Mouse (Mus musculus) hindbrain, embryonic 10.5 days (tissue): ENCODE results near the gene Plin5. TPM values are rescaled to one million over a fixed set of nuclear protein-coding genes. Genes with fewer than 3 reads are reported as not detected.
A peak's percentile ranks its signal among the peaks of the same experiment; 100 is the strongest.

Experiments used
- DNase-seq: peaks from one replicate; pipeline ENCODE4 v3.0.0-alpha.2; 2017; ENCODE audit warnings: low spot score
- H3K27ac ChIP-seq: fragments of 300-500 bp; sonication (generic); 2 replicates; pipeline ENCODE4 v1.5.1; 2016; ENCODE audit warnings: mild to moderate bottlenecking, moderate library complexity
- H3K27me3 ChIP-seq: fragments of 300-500 bp; sonication (generic); 2 replicates; pipeline ENCODE4 v1.6.1; 2016; ENCODE audit warnings: mild to moderate bottlenecking; ENCODE audit not compliant: poor library complexity, insufficient read depth, severe bottlenecking
- H3K36me3 ChIP-seq: fragments of 300-500 bp; sonication (generic); 2 replicates; pipeline ENCODE4 v1.6.1; 2016; ENCODE audit warnings: mild to moderate bottlenecking, moderate library complexity
- H3K4me1 ChIP-seq: fragments of 300-500 bp; sonication (generic); replicated peaks from 2 replicates; pipeline ENCODE4 v1.6.1; 2016; ENCODE audit warnings: mild to moderate bottlenecking
- H3K4me3 ChIP-seq: fragments of 300-500 bp; sonication (generic); 2 replicates; pipeline ENCODE4 v1.5.1; 2016; ENCODE audit warnings: mild to moderate bottlenecking, moderate library complexity
- H3K9me3 ChIP-seq: fragments of 300-500 bp; sonication (generic); 2 replicates; pipeline ENCODE4 v1.6.1; 2016; ENCODE audit warnings: mild to moderate bottlenecking, moderate library complexity
- WGBS: fragments of 180-500 bp; shearing (Covaris S2); methylation state at CpG from one replicate; pipeline ENCODE4 v1.1.7; 2016; 5-methylcytosine and 5-hydroxymethylcytosine counted together
- polyA plus RNA-seq: library from polyadenylated mRNA; unstranded; fragments of >200 nt; fragmentation: Nextera tagmentation; extraction: Ambion mirVana; gene quantifications from 2 replicates; pipeline ENCODE4 v1.2.1, GENCODE M21; 2016

Gene Plin5
- polyA plus RNA-seq, 1 experiment from 2014 or later: 0.42 TPM

GRCm38 (mm10) chr17:56128246-56128645, 10.8 kb upstream of the Plin5 start:
- H3K9me3 ChIP-seq: peaks cover 2% of the 10 kb centered on the region
- peaks cover 19% of the 10 kb centered on the region for H3K4me1 ChIP-seq
- H3K4me3 ChIP-seq: no peak overlapping the region
- peaks cover 56% of the 10 kb centered on the region for H3K36me3 ChIP-seq
- H3K27ac ChIP-seq: no peak overlapping the region
- no peak for DNase-seq
- H3K27me3 ChIP-seq: peaks cover 30% of the 10 kb centered on the region
- 93% methylated on average over 15 of the region's 15 CpGs for WGBS

GRCm38 (mm10) chr17:56126175-56126574, 8.8 kb upstream of the Plin5 start:
- Histone ChIP-seq H3K4me3 (no peak overlapping the region), H3K27ac (no peak overlapping the region), H3K4me1 (peaks cover 12% of the 10 kb centered on the region), H3K9me3 (peaks cover 19% of the 10 kb centered on the region), H3K36me3 (peaks cover 56% of the 10 kb centered on the region), H3K27me3 (peaks cover 50% of the 10 kb centered on the region)
- DNase-seq: no peak
- 80% methylated on average over 11 of the region's 11 CpGs for WGBS

- H3K27ac ChIP-seq: no peak overlapping the region
- WGBS: 85% methylated on average over 4 of the region's 4 CpGs
- peaks cover 17% of the 10 kb centered on the region for H3K4me1 ChIP-seq
- H3K4me3 ChIP-seq: no peak overlapping the region
- H3K9me3 ChIP-seq: peaks cover 19% of the 10 kb centered on the region
- peaks cover 59% of the 10 kb centered on the region for H3K27me3 ChIP-seq
- no peak for DNase-seq
- peaks cover 46% of the 10 kb centered on the region for H3K36me3 ChIP-seq
These were observed 7.9 kb upstream of the Plin5 start for GRCm38 (mm10) chr17:56125276-56125630.

- whole genome bisulfite sequencing: 9% methylated on average over 59 of the region's 59 CpGs
- H3K4me1 ChIP-seq: peaks cover 23% of the 10 kb centered on the region
- peaks cover 66% of the 10 kb centered on the region for H3K27me3 ChIP-seq
- H3K4me3 ChIP-seq: peak overlapping the region; percentile 54
- peak; percentile 63 for DNase-seq
- peak overlapping the region; percentile 82 for H3K27ac ChIP-seq
- peaks cover 40% of the 10 kb centered on the region for H3K36me3 ChIP-seq
- peaks cover 19% of the 10 kb centered on the region for H3K9me3 ChIP-seq
These were observed 7.2 kb upstream of the Plin5 start for GRCm38 (mm10) chr17:56124377-56125275.

- Histone ChIP-seq H3K36me3 (peaks cover 32% of the 10 kb centered on the region), H3K27ac (peak overlapping the region; percentile 82), H3K4me1 (peaks cover 26% of the 10 kb centered on the region), H3K4me3 (peak overlapping the region; percentile 54), H3K27me3 (peaks cover 74% of the 10 kb centered on the region), H3K9me3 (peaks cover 19% of the 10 kb centered on the region)
- DNase-seq: no peak
- WGBS: 42% methylated on average over 59 of the region's 59 CpGs
These were observed 6.4 kb upstream of the Plin5 start for GRCm38 (mm10) chr17:56123681-56124340.

- peaks cover 19% of the 10 kb centered on the region for H3K9me3 ChIP-seq
- no peak for DNase-seq
- H3K4me3 ChIP-seq: peak overlapping the region; percentile 20; the same call in 1 of the 2 replicates
- peaks cover 29% of the 10 kb centered on the region for H3K36me3 ChIP-seq
- H3K27ac ChIP-seq: no peak overlapping the region
- H3K27me3 ChIP-seq: peaks cover 80% of the 10 kb centered on the region
- H3K4me1 ChIP-seq: peaks cover 26% of the 10 kb centered on the region
- 88% methylated on average over 12 of the region's 12 CpGs for WGBS
These were observed 5.8 kb upstream of the Plin5 start for GRCm38 (mm10) chr17:56123161-56123560.

GRCm38 (mm10) chr17:56121826-56122225, 4.4 kb upstream of the Plin5 start, which contains the start of gene Lrg1:
Gene Lrg1, minus strand, starts transcription at chr17:56122001.
- DNase-seq: no peak
- Histone ChIP-seq H3K27ac (no peak within 1 kb of the TSS), H3K4me1 (peaks cover 35% of the 10 kb centered on the region), H3K27me3 (peaks cover 92% of the 10 kb centered on the region), H3K4me3 (no peak within 1 kb of the TSS; the same call in 1 of the 2 replicates), H3K9me3 (peaks cover 19% of the 10 kb centered on the region), H3K36me3 (peaks cover 16% of the 10 kb centered on the region)
- 66% methylated on average over 2 of the region's 2 CpGs for WGBS

GRCm38 (mm10) chr17:56119981-56120880, 2.8 kb upstream of the Plin5 start:
- DNase-seq: no peak
- Histone ChIP-seq H3K27ac (no peak overlapping the region), H3K36me3 (peaks cover 15% of the 10 kb centered on the region), H3K9me3 (peaks cover 19% of the 10 kb centered on the region), H3K4me1 (peaks cover 38% of the 10 kb centered on the region), H3K27me3 (peaks cover 96% of the 10 kb centered on the region), H3K4me3 (peak overlapping the region; percentile 25; the same call in 1 of the 2 replicates)
- WGBS: 7% methylated on average over 66 of the region's 66 CpGs

GRCm38 (mm10) chr17:56119431-56119830, 2.0 kb upstream of the Plin5 start:
- peaks cover 19% of the 10 kb centered on the region for H3K9me3 ChIP-seq
- no peak for DNase-seq
- H3K4me3 ChIP-seq: no peak overlapping the region
- H3K36me3 ChIP-seq: peaks cover 15% of the 10 kb centered on the region
- peaks cover 92% of the 10 kb centered on the region for H3K27me3 ChIP-seq
- peaks cover 34% of the 10 kb centered on the region for H3K4me1 ChIP-seq
- WGBS: 44% methylated on average over 12 of the region's 12 CpGs
- H3K27ac ChIP-seq: no peak overlapping the region

- Histone ChIP-seq H3K9me3 (no peaks in the 10 kb centered on the region), H3K4me1 (peaks cover 33% of the 10 kb centered on the region), H3K27me3 (peaks cover 59% of the 10 kb centered on the region), H3K27ac (no peak overlapping the region), H3K36me3 (no peaks in the 10 kb centered on the region), H3K4me3 (no peak overlapping the region)
- 78% methylated on average over 10 of the region's 10 CpGs for WGBS
- no peak for DNase-seq
These were observed 1.2 kb downstream of the Plin5 start for GRCm38 (mm10) chr17:56116193-56116592.

- Histone ChIP-seq H3K9me3 (no peaks in the 10 kb centered on the region), H3K4me1 (peaks cover 19% of the 10 kb centered on the region), H3K36me3 (peaks cover 11% of the 10 kb centered on the region), H3K4me3 (no peak overlapping the region), H3K27me3 (peaks cover 27% of the 10 kb centered on the region), H3K27ac (no peak overlapping the region)
- WGBS: 63% methylated on average over 3 of the region's 3 CpGs
- no peak for DNase-seq
These were observed 4.7 kb downstream of the Plin5 start for GRCm38 (mm10) chr17:56112743-56113142.

GRCm38 (mm10) chr17:56111864-56112263, 5.5 kb downstream of the Plin5 start:
- H3K27me3 ChIP-seq: peaks cover 18% of the 10 kb centered on the region
- H3K4me3 ChIP-seq: no peak overlapping the region
- H3K4me1 ChIP-seq: peaks cover 11% of the 10 kb centered on the region
- peak; percentile 74 for DNase-seq
- H3K27ac ChIP-seq: no peak overlapping the region
- H3K9me3 ChIP-seq: no peaks in the 10 kb centered on the region
- WGBS: 49% methylated on average over 5 of the region's 5 CpGs
- peaks cover 14% of the 10 kb centered on the region for H3K36me3 ChIP-seq
